ENCODE assay signal across 8 mouse cellular contexts in genomic region chr10:13008737-13009121, GRCm38 (mm10). TPM values are rescaled to one million over a fixed set of nuclear protein-coding genes. Genes with fewer than 3 reads are reported as not detected.
DNase-seq lines count a peak whose midpoint lies in the region; ATAC-seq lines count a peak whose summit lies in the region.

No protein-coding gene starts in this region.

- peak overlapping the region; percentile 39 for H3K27ac ChIP-seq in kidney, embryonic 16.5 days (ENCODE audit: low read length)
- H3K27ac ChIP-seq in embryonic facial prominence, embryonic 12.5 days = peak overlapping the region; percentile 67; the same call in 1 of the 2 replicates
- peak overlapping the region; percentile 69; the same call in 1 of the 2 replicates for H3K27ac ChIP-seq in intestine, embryonic 14.5 days (ENCODE audit: low read depth)
- H3K27ac ChIP-seq in midbrain, embryonic 15.5 days = peak overlapping the region; percentile 83

- peaks cover 10% of the 10 kb centered on the region for H3K4me1 ChIP-seq in kidney, embryonic 16.5 days (ENCODE audit: insufficient read depth, low read length)
- H3K4me1 ChIP-seq in embryonic facial prominence, embryonic 12.5 days = peaks cover 14% of the 10 kb centered on the region
- peaks cover 13% of the 10 kb centered on the region for H3K4me1 ChIP-seq in intestine, embryonic 14.5 days (replicated peaks; ENCODE audit: control insufficient read depth, insufficient read depth, low read length)
- H3K4me1 ChIP-seq in midbrain, embryonic 15.5 days = peaks cover 17% of the 10 kb centered on the region

- peaks cover 2% of the 10 kb centered on the region; the same call in 1 of the 2 replicates for H3K36me3 ChIP-seq in kidney, embryonic 16.5 days (ENCODE audit: insufficient read depth, low read length)
- H3K36me3 ChIP-seq in embryonic facial prominence, embryonic 12.5 days = 0 out of 2 replicates have a peak, but pooled peaks cover 3% of the 10 kb centered on the region
- H3K36me3 ChIP-seq in intestine, embryonic 14.5 days (ENCODE audit: control insufficient read depth, insufficient read depth, low read length) = peaks cover 14% of the 10 kb centered on the region; the same call in 1 of the 2 replicates
- H3K36me3 ChIP-seq in midbrain, embryonic 15.5 days (replicated peaks) = no peaks in the 10 kb centered on the region

- WGBS in kidney, embryonic 16.5 days = under 1% methylated on average over 29 of the region's 29 CpGs
- under 1% methylated on average over 29 of the region's 29 CpGs for WGBS in embryonic facial prominence, embryonic 12.5 days
- 1% methylated on average over 29 of the region's 29 CpGs for WGBS in intestine, embryonic 14.5 days
- WGBS in midbrain, embryonic 15.5 days = 2% methylated on average over 29 of the region's 29 CpGs

- no peaks in the 10 kb centered on the region for H3K9me3 ChIP-seq in kidney, embryonic 16.5 days (ENCODE audit: low read length)
- H3K9me3 ChIP-seq in embryonic facial prominence, embryonic 12.5 days = no peaks in the 10 kb centered on the region
- no peaks in the 10 kb centered on the region for H3K9me3 ChIP-seq in intestine, embryonic 14.5 days (ENCODE audit: control insufficient read depth, low read length)
- H3K9me3 ChIP-seq in midbrain, embryonic 15.5 days = no peaks in the 10 kb centered on the region

- H3K9ac ChIP-seq in kidney, embryonic 16.5 days (replicated peaks; ENCODE audit: low read length) = peak overlapping the region; percentile 72
- H3K9ac ChIP-seq in embryonic facial prominence, embryonic 12.5 days = peak overlapping the region; percentile 79
- H3K9ac ChIP-seq in intestine, embryonic 14.5 days (ENCODE audit: low read length) = peak overlapping the region; percentile 70
- peak overlapping the region; percentile 69 for H3K9ac ChIP-seq in midbrain, embryonic 15.5 days

- H3K4me2 ChIP-seq in kidney, embryonic 16.5 days (replicated peaks; ENCODE audit: low read depth, low read length) = peak overlapping the region; percentile 85
- H3K4me2 ChIP-seq in embryonic facial prominence, embryonic 12.5 days (replicated peaks) = peak overlapping the region; percentile 81
- peak overlapping the region; percentile 88 for H3K4me2 ChIP-seq in intestine, embryonic 14.5 days (ENCODE audit: low read length)
- H3K4me2 ChIP-seq in midbrain, embryonic 15.5 days = peak overlapping the region; percentile 84

- peak; percentile 37 for ATAC-seq in kidney, embryonic 16.5 days (ENCODE audit: low FRiP score, low TSS enrichment)
- peak; percentile 16; the same call in 1 of the 2 replicates for ATAC-seq in embryonic facial prominence, embryonic 12.5 days (ENCODE audit: insufficient number of reproducible peaks, insufficient read depth, low FRiP score, low TSS enrichment)
- peak; percentile 36; the same call in 1 of the 2 replicates for ATAC-seq in intestine, embryonic 14.5 days (replicated peaks; ENCODE audit: low FRiP score, low TSS enrichment, low read depth)
- peak; percentile 46 for ATAC-seq in midbrain, embryonic 15.5 days (replicated peaks)

- peak overlapping the region; percentile 95 for H3K4me3 ChIP-seq in kidney, embryonic 16.5 days (ENCODE audit: low read length)
- H3K4me3 ChIP-seq in embryonic facial prominence, embryonic 12.5 days = peak overlapping the region; percentile 93
- H3K4me3 ChIP-seq in intestine, embryonic 14.5 days (ENCODE audit: low read depth, low read length) = peak overlapping the region; percentile 94
- H3K4me3 ChIP-seq in midbrain, embryonic 15.5 days = peak overlapping the region; percentile 82

- no peak for DNase-seq in kidney, postnatal 4 days
- no peak for DNase-seq in intestine, embryonic 14.5 days (ENCODE audit: low spot score)
- DNase-seq in right cerebral cortex, postnatal 25 days = no peak
- DNase-seq in kidney, postnatal 10 days = no peak
- DNase-seq in urinary bladder, postnatal 36 days (ENCODE audit: low spot score in 2 of 2) = no peak

- H3K27me3 ChIP-seq in kidney, embryonic 16.5 days (ENCODE audit: insufficient read depth, low read length) = no peaks in the 10 kb centered on the region
- H3K27me3 ChIP-seq in embryonic facial prominence, embryonic 12.5 days = no peaks in the 10 kb centered on the region
- H3K27me3 ChIP-seq in intestine, embryonic 14.5 days (replicated peaks; ENCODE audit: control insufficient read depth, insufficient read depth, low read length) = no peaks in the 10 kb centered on the region
- H3K27me3 ChIP-seq in midbrain, embryonic 15.5 days (replicated peaks) = no peaks in the 10 kb centered on the region

RNA-seq across cellular contexts. Expression of gene Sf3b5, which starts 3.6 kb away (rescaled TPM):
- 35.1 and 38.0 TPM in 2 replicates for polyA plus RNA-seq in kidney, embryonic 16.5 days (2015; fragmentation: Nextera tagmentation; extraction: Ambion mirVana)
- polyA plus RNA-seq in embryonic facial prominence, embryonic 12.5 days (2016; fragmentation: Nextera tagmentation; extraction: Ambion mirVana) = 38.0 and 39.9 TPM in 2 replicates
- polyA plus RNA-seq in intestine, embryonic 14.5 days (2014; fragmentation: Nextera tagmentation; extraction: Ambion mirVana) = 47.6 and 52.0 TPM in 2 replicates
- 21.6 and 21.9 TPM in 2 replicates for polyA plus RNA-seq in midbrain, embryonic 15.5 days (2015; fragmentation: Nextera tagmentation; extraction: Ambion mirVana)

RNA-seq across cellular contexts. Expression of gene Stx11, which starts 44.6 kb away (rescaled TPM):
- polyA plus RNA-seq in kidney, embryonic 16.5 days (2015; fragmentation: Nextera tagmentation; extraction: Ambion mirVana) = 2.3 and 2.4 TPM in 2 replicates
- polyA plus RNA-seq in embryonic facial prominence, embryonic 12.5 days (2016; fragmentation: Nextera tagmentation; extraction: Ambion mirVana) = 3.5 and 4.3 TPM in 2 replicates
- 1.9 and 3.2 TPM in 2 replicates for polyA plus RNA-seq in intestine, embryonic 14.5 days (2014; fragmentation: Nextera tagmentation; extraction: Ambion mirVana)
- 1.4 and 1.7 TPM in 2 replicates for polyA plus RNA-seq in midbrain, embryonic 15.5 days (2015; fragmentation: Nextera tagmentation; extraction: Ambion mirVana)

RNA-seq across cellular contexts. Expression of gene Plagl1, which starts 51.6 kb away (rescaled TPM):
- polyA plus RNA-seq in kidney, embryonic 16.5 days (2015; fragmentation: Nextera tagmentation; extraction: Ambion mirVana) = 83.8 and 93.0 TPM in 2 replicates
- polyA plus RNA-seq in embryonic facial prominence, embryonic 12.5 days (2016; fragmentation: Nextera tagmentation; extraction: Ambion mirVana) = 121 and 137 TPM in 2 replicates
- 266 and 288 TPM in 2 replicates for polyA plus RNA-seq in intestine, embryonic 14.5 days (2014; fragmentation: Nextera tagmentation; extraction: Ambion mirVana)
- polyA plus RNA-seq in midbrain, embryonic 15.5 days (2015; fragmentation: Nextera tagmentation; extraction: Ambion mirVana) = 34.7 and 36.2 TPM in 2 replicates
